Mouse (Mus musculus): ENCODE results near the gene Ssc4d.
A peak's percentile ranks its signal among the peaks of the same experiment; 100 is the strongest.

Gene Ssc4d

DNA sequence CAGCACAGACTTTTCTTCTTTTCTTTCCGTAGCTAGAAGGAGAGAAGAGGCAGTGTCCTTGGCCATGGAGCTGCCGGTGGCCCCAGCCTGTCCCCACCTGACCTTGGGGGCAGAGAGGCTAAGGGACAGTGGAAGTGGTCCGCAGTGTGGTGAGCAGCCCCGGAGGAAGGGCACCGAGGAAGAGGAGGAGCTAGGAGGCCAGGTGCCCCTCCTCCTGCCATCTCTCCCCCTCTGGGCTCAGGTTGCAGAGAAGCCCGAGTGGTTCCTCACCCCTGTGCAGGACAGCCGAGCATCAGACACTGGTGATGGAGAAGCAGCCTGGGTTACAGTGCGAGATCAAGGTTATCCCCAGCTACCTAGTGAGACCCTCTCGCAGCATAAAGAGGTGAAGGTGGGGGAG, at the start of gene Ssc4d:
Gene Ssc4d, minus strand, starts transcription at position 167 of the 400 bp plus-strand sequence.
- DNase-seq (ENCODE audit: low read depth) = no peak

DNA sequence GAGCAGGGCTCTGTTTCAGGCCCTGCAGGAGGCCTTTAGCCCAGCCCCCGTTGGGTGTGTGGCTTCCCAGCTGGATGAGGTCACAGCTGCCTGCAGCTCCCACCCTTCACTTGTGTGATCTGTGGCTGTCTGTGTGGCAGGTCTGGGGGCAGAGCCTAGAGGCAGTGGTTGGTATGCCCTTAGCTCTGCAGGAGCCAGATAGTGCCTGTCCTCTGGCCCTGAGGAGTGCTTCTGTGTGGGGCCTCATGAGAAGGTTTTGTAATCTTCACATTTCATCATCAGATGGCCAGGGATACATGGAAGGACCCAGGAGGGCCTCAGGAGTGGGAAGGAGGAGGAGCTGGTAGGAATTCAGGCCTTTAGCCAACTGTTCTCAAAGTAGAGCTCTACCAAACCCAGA, 45.6 kb upstream of the Ssc4d start:
- no peak for DNase-seq (ENCODE audit: low read depth)

DNA sequence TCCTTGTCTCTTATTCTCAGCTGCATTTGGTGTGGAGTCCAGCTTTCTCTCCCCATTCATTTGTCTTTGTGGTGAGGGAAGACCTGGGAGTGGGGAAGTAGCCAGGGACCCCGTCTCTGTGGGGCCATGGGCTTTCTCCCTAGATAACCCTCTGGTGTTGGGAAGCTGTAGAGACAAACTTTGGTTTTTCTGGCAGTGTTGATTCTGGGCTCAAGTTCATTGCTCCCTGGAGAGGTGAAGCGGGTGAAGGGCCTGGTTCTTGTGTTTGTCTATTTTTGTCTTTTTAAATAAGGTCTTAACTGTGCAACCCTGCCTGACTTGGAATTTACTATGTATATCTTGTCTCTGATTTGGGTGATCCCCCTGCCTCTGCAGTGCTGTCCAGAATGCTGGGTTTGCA, 44.4 kb upstream of the Ssc4d start:
- no peak for DNase-seq (ENCODE audit: low read depth)

DNA sequence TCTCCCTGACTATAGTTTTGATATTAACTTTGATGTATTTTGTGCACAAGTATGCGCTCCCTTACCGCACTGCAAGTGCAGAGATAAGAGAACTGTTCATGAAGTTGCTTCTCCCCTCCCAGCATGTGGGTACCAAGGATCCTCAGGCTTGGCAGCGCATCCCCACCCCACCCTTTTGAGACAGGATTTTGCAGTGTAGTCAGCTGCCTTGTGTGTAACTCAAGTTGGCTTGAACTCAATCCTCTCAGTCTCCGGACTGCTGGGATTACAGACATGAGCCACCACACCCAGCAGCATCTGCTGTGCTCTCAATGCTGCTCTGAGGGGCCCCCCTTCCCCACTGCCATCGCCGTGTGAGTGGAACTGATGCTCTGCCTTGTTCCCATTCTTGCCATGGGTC, 42.9 kb upstream of the Ssc4d start:
- no peak for DNase-seq (ENCODE audit: low read depth)

DNA sequence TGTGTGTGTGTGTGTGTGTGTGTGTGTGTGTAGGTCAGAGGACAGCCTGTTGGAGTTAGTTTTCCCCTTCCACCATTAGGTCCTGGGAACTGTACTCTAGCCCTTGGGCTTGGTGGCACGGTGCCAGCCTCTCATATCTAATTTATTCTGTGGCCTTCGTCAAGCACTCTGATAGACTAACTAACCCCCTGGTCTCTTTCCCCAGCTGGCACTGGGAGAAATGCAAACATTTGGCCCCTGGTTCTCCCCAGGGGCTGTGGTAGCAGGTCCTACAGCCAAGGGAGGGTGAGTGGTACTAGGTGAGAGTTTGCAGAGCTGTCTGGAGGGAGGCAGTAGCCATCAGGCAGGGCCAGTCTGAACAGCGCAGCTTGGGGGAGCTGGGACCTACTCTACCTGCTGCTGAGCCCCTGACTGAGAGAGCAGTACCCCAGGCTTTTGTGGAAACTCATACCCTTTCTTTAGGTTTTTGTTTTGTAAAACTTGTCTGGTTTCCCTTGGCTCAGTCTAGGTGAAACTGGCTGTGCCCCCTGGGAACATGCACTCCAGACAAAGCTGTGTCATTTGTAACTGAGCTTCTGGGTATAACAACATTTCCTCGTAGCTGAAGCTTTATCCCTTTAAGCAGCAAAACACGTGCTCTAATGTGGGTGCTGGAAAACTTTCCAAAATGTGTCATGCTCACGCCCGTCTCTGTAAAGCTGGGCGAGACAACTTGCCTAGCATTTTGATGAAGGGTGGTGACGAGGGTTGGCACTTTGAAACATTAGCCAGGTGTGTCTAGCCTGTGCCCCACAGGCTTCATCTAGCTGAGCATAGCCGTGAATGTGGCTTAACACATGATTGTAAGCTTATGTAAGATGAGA, 41.9 kb upstream of the Ssc4d start:
- no peak for DNase-seq (ENCODE audit: low read depth)

DNA sequence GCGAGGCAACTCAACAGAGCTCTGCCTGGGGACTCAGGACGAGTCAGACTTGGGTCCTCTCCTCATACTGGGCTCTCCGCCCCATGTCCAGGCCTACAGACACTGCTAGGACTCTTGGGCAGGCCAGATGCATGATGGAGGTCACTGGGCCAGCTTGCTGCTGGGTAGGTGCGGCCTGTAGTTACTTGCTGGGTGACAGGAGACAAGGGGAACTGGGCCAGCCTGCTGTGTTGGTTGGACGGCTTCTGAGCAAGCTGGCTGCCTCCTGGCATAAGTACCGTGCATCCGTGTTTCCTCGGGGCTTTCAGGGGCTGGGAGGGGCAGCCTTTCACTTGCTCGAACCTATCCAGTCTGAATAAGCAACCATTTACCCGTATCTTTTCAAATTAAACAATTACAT, 41.3 kb upstream of the Ssc4d start:
- no peak for DNase-seq (ENCODE audit: low read depth)

DNA sequence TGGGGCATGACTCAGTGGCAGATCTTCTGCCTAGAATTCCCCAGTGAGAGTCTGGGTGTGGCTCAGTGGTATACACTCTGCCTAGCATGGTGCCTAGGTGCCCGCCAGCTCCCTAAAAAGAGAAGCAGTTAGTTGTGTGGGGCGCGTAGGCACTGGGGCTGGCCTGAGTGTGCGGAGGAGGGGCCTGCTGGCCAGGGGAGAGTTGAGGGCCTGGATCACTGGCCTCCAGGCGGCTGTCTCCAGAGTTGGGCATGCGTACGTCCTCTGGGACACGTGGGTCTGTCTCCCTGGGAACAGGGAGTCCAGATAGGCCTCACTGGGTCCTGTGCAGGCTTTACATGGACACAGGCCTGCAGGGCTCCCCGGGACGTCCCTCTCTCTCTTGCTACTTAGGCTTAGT, 40.5 kb upstream of the Ssc4d start:
- DNase-seq (ENCODE audit: low read depth) = no peak

DNA sequence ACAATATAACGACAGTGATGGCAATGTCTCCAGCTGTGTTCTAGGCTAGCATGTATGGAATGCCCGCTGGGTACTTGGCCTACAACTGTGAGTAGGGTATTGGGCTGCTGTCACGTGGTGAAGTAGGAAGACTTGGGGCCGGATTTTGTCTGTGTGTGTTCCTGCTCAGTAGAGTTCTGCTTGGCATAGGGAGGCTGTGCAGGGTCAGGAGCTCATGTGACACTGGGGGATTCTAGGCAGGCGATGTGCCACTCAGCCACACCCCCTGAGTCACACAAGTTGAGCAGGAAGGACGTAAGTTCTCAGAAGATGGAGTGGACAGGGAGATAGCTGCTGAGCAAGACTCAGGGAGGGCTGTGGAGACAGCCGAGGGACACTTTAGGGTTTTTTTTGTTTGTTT, 33.4 kb upstream of the Ssc4d start:
- DNase-seq (ENCODE audit: low read depth) = no peak

DNA sequence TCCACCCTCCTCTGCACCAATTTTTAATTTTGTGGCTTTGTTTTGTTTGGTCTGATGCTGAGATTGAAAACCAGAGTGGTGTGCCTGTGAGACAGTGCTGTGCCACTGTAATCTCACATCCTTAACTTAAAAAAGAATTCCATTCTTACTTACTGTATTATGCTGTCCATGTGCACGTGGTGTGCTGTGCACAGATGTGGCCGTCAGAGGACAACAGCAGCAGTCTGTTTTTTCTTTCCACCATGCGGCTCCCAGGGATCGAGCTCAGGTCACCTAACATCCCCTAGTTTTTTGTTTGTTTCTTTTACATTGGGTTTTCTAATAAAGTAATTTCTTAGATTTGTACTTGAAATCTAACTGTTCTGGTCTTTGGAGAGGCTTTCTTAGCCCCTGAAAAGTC, 30.2 kb upstream of the Ssc4d start:
- DNase-seq (ENCODE audit: low read depth) = no peak

DNA sequence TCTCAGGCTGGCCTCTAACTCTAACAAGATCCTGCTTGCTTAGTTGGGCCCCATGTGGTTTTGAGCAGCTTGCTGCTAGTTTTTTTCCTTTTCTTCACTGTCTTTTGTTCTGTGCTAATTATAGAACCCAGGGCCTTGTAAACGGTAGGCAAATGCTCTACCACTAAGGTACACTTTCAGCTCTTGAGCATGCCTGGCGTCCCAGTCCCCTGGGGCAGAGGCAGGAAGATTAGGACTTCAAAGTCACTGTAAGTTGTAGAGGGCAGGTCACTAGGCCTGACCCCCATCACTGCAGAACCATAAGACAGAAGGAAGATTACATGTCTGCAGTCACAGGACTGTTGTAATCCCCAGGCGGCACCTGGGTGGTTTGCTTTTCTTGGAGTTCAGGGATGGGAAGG, 28.4 kb upstream of the Ssc4d start:
- no peak for DNase-seq (ENCODE audit: low read depth)

DNA sequence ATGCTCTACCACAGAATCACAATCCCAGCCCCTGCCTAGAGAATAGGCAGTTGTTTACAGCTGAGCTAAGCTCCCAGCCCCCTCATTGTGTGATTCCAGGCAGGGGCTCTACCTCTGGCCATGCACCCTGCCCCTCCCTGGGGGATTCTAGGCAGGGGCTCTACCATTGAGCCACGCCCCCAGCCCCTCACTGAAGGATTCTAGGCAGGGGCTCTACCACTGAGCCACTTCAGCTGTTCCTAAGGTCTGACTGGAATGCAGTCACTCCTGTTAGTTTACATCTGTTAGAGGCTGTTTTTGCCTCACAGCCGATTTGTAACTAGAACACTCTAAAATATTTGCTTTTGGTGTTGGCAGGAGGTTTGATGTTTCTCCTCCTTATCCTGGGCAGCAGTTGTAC, 28.0 kb upstream of the Ssc4d start:
- DNase-seq (ENCODE audit: low read depth) = no peak

DNA sequence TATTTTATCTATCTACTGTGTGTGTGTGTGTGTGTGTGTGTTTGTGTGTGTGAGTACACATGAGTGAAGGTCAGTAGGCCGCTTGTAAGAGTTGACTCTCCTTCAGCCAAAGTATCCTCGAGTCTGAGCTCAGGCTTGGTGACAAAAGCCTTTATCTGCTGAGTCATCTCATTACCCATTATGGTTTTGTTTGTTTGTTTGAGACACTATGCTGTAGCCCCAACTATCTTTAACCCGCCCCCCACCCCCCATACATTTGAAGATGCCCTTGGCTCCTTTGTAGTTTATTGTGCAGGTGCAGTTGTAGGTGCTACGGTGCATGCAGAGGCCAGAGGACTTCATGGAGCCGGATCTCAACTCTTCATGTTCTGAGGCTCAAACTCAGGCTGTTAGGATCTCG, 26.9 kb upstream of the Ssc4d start:
- DNase-seq (ENCODE audit: low read depth) = no peak

DNA sequence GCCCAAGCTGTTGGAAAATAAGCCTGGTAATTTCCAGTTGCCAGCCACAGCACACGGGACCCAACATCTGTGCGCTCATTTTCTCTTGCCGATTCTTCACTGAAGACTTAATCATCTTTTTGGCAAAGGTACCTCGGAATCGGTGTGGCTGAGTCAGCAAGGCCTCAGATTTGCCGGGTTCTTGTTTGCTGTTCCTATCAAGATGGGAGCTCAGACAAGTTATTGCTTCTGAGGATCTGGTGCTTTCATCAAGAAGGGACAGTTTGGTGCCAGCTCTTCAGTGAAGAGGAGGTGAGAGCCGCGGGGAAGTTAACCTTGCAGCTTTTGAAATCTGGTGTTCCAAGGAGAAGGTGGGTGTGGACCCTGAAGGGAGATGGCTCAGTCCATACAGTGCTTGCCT, 21.8 kb upstream of the Ssc4d start:
- DNase-seq (ENCODE audit: low read depth) = no peak

DNA sequence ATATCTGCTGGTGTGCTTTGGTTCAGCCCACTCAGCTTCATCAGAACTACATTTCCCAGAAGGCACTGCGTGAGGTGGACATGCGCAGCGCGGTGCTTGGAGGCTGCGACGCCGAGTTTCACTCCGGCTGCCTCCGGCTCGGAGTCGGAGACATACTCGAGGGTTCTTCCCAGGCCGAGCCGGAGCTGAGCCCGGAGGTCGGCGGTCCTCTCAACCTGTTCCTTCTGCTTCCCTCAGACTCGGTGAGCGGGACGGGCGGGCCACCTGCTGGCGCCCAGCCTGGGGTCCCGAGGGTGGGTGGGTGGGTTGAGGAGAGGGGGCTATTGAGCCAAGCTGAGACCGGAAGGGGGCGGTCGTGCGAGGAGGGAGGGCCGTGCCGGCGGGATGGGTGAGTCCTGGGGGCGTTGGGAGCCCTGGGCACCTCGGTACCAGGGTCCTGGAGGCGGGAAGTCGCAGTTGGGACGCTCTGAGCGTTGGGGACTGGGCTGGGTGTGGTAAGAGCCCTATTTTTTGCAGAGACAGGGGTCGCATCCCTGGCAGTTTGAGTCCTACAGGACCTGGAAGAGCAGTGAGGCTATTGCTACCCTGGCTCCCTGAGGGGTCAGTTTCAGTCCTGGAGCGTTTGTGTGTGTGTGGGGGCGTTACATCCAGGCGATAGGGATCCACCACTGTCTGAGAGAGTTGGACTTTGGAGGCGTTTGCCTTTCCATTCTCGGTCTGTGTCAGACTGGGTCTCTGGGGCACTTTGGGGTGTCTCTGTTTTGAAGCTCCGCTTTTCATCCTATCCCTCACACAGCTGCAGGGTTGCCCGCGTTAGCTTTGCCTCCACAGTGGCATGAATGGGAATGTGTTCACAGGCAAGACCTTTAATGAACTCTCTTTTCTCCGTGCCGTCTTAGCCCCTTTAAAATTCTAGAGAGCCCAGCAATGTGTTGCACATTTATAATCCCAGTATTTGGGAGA, 20.7 kb upstream of the Ssc4d start, which contains the start of gene Dtx2:
Gene Dtx2, plus strand, starts transcription at position 76 of the 963 bp plus-strand sequence.
- peak; percentile 93 for DNase-seq (ENCODE audit: low read depth)

DNA sequence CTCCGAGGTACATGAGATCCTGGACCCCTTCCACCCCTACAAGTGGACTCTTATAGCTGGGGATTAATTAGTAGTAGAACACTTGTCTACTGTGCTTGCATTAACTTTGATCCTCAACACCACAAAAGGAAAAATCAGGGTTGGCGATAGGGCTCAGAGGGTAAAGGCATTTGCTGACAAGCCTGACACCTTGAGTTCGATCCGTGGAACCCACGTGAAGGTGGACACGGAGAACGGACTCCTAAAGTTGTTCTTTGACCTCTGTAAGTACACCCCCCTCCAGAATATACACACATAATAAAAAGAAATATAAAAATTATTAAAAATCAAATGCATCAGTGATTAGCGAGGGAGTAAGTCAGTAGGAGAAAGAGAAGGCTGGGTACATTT, 20.0 kb upstream of the Ssc4d start:
- no peak for DNase-seq (ENCODE audit: low read depth)

DNA sequence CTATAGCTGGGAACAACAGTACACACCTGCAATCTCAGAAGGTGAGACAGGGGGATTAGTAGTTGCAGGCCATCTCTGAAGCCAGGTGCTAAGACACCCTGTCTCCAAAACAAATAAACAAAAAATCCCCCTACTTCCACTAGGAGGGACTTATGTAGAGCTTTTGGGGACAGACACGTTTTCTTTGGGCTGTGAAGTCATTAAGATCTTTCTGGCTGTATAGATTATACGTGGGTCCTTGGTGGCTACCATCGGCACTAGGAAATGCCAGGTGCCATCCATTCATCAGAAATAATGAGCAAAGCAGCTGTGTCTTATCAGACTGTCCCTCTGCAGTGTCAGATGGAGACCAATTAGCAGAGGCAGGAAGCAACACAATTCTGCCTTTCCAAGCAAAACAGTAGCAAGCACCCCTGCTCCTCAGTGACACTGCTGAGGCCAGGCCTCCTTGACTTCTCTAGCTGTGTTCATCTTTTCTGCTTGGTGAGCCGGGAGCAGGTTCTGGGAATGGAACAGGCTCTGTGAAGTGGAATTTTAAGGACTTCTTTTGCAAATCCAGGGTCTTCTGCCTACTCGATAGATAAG, 19.1 kb upstream of the Ssc4d start:
- no peak for DNase-seq (ENCODE audit: low read depth)

DNA sequence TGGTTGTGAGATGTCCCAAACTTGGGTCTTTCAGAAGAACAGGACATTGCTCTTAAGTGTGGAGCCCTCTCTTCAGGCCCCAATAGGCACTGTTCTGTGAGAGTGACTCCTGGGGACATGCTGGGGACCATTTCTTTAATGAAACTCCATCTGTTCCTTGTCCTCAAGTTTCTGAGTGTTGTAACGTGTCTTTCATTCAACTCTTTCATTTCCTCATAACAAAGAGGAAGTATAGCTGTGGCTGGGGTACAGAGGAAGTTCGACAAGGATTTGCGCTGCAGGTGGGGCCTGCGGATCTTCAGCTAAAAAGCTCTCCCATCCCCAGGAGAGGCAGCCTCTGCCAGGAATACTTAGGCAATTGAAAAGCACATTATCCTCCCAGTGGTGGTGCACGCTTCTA, 16.3 kb upstream of the Ssc4d start:
- DNase-seq (ENCODE audit: low read depth) = no peak

DNA sequence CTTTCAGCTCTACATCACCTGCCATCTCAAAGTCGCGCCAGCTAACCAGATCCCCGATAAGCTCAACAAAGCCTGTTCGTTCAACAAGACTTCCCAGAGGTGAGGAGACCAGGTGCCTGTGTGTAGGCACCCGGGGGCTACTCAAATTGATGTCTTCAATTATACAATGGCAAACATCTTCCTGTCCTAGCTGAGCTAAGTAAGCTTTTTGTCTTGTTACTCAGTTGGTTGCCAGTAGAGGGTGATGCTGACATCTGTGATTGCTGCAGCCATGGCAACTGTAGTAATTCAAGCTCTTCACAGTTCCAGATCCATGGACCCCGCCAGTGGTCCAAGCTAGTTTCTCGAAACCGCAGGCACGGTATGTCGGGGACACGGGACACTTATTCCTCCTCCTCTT, 12.9 kb upstream of the Ssc4d start:
- DNase-seq (ENCODE audit: low read depth) = peak; percentile 46

DNA sequence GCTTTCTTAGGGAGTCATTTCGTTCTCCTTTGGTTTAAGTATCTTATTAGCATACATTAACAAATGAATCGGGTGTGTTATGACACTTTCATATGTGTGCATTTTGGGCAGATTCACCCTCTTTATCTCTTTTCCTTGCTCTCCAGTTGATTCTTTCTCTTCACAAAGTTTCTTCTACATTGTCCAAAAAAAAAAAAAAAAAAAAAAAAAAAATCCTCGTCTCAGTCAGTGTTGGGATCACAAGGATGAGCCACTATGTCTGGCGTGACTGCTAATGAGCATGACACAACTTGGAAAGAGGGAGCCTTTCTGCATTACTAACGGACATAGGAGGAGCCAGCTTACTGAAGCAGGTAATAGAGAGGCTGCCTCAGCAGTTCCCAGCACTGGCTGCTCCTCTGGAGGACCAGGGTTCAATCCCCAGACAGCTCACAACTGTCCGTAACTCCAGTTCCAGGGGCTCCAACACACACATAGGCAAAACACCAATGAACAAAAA, 10.3 kb upstream of the Ssc4d start:
- DNase-seq (ENCODE audit: low read depth) = no peak

DNA sequence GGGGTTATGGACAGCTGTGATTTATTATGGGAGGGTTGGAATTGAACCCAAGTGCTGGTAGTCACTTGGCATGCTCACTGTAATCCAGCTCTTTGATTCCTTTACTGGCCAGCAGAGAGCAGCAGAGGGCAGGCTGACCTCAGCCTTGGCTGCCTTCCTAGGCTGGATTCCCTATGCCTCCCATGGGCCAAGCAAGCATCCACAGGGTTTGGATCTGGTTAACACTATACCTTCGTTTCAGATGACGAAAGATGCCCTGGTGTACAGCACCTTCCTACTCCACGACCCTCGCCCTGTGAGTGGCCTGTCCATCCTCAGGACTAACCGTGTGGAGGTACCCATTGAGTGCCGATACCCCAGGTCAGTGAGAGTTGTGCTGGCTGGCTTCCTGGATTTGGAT, 8.1 kb upstream of the Ssc4d start:
- DNase-seq (ENCODE audit: low read depth) = peak; percentile 59

DNA sequence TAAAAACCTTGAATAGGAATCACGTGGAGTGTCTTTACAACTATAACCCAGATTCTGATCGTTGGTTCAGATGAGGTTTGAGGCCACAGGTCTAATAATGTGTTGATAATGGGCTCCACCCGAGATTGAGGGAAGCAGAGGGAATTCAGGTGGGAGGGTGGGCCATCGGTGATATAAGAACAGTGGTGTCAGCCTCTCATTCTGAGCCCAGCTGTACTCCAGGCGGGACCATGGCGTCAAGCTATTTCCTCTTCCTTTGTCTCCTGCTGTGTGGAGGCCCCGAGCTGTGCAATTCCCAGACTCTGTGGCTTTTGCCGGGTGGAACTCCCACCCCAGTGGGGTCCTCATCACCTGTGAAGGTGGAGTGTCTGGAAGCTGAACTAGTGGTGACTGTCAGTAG, 5.6 kb upstream of the Ssc4d start, which contains the start of gene Zp3:
Gene Zp3, plus strand, starts transcription at position 196 of the 400 bp plus-strand sequence.
- no peak for DNase-seq (ENCODE audit: low read depth)

DNA sequence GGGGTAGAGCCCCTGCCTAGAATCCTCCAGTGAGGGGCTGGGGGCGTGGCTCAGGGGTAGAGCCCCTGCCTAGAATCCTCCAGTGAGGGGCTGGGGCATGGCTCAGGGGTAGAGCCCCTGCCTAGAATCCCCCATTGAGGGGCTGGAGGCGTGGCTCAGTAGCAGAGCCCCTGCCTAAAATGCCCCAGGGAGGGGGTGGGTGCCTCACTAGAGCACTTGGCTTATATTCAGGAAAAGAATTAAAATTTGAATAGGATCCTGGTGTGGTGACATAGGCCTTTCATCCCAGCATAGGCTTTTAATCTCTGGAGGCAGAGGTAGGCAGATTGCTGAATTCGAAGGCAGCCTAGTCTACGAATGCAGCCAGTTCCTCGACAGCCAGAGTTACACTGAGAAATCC, 5.0 kb upstream of the Ssc4d start:
- no peak for DNase-seq (ENCODE audit: low read depth)

Data from induced T-regulatory cell, adult 2 months (primary cell).